Mouse (Mus musculus) intestine, embryonic 16.5 days (tissue): Measurements from ENCODE around the gene Prrxl1. TPM values are rescaled to one million over a fixed set of nuclear protein-coding genes. Genes with fewer than 3 reads are reported as not detected.

ENCODE experiments used
- ATAC-seq: fragments of 200-750 bp; cut with Nextera tagmentation; 2 replicates; pipeline ENCODE4 v1.8.0; 2017; ENCODE audit warnings: moderate TSS enrichment, moderate library complexity
- H3K27ac ChIP-seq: fragments of 300-500 bp; sonication (generic); 2 replicates; pipeline ENCODE4 v1.5.1; 2014; ENCODE audit warnings: mild to moderate bottlenecking, low read length
- H3K27me3 ChIP-seq: fragments of 300-500 bp; sonication (generic); replicated peaks from 2 replicates; pipeline ENCODE4 v1.6.1; 2014; ENCODE audit warnings: low read length, control low read depth, mixed read lengths; ENCODE audit not compliant: control insufficient read depth, insufficient read depth
- H3K36me3 ChIP-seq: fragments of 300-500 bp; sonication (generic); 2 replicates; pipeline ENCODE4 v1.6.1; 2014; ENCODE audit warnings: low read length, control low read depth; ENCODE audit not compliant: control insufficient read depth, insufficient read depth
- H3K4me1 ChIP-seq: fragments of 300-500 bp; sonication (generic); 2 replicates; pipeline ENCODE4 v1.6.1; 2014; ENCODE audit warnings: low read length, control low read depth, mixed read lengths; ENCODE audit not compliant: control insufficient read depth, insufficient read depth
- H3K4me2 ChIP-seq: fragments of 300-500 bp; sonication (generic); 2 replicates; pipeline ENCODE4 v1.6.1; 2014; ENCODE audit warnings: low read depth, low read length, control low read depth
- H3K4me3 ChIP-seq: fragments of 300-500 bp; sonication (generic); 2 replicates; pipeline ENCODE4 v1.5.1; 2014; ENCODE audit warnings: mild to moderate bottlenecking, low read length
- H3K9ac ChIP-seq: fragments of 300-500 bp; sonication (generic); 2 replicates; pipeline ENCODE4 v1.6.1; 2014; ENCODE audit warnings: low read depth, low read length
- H3K9me3 ChIP-seq: fragments of 300-500 bp; sonication (generic); 2 replicates; pipeline ENCODE4 v1.6.1; 2016; ENCODE audit warnings: low read length, control low read depth; ENCODE audit not compliant: control insufficient read depth
- WGBS: fragments of 180-500 bp; shearing (Covaris S2); extraction: QIAGEN DNeasy Blood & Tissue Kit; methylation state at CpG from one replicate; pipeline ENCODE4 v1.1.7; 2014; 5-methylcytosine and 5-hydroxymethylcytosine counted together
- polyA plus RNA-seq: library from polyadenylated mRNA; unstranded; fragments of >200 nt; fragmentation: Nextera tagmentation; extraction: Ambion mirVana; gene quantifications from 2 replicates; pipeline ENCODE4 v1.2.1, GENCODE M21; 2015

Gene Prrxl1
- polyA plus RNA-seq, 1 experiment from 2014 or later: 0.84 TPM

- no peak overlapping the region for H3K4me3 ChIP-seq
- H3K27me3 ChIP-seq: no peaks in the 10 kb centered on the region
- WGBS: 85% methylated on average over 2 of the region's 2 CpGs
- no peak overlapping the region for H3K9ac ChIP-seq
- H3K36me3 ChIP-seq: no peaks in the 10 kb centered on the region
- no peaks in the 10 kb centered on the region for H3K4me1 ChIP-seq
- no peak overlapping the region for H3K4me2 ChIP-seq
- no peak for ATAC-seq
- no peaks in the 10 kb centered on the region for H3K9me3 ChIP-seq
- no peak overlapping the region for H3K27ac ChIP-seq
These were observed 97.1 kb downstream of the Prrxl1 start for GRCm38 (mm10) chr14:32696344-32696743.

GRCm38 (mm10) chr14:32697774-32698173 is 98.6 kb downstream of the Prrxl1 start:
- no peak overlapping the region for H3K27ac ChIP-seq
- no peaks in the 10 kb centered on the region for H3K4me1 ChIP-seq
- WGBS: 84% methylated on average over 8 of the region's 8 CpGs
- H3K4me2 ChIP-seq: no peak overlapping the region
- no peaks in the 10 kb centered on the region for H3K9me3 ChIP-seq
- no peak for ATAC-seq
- no peak overlapping the region for H3K9ac ChIP-seq
- H3K27me3 ChIP-seq: no peaks in the 10 kb centered on the region
- H3K36me3 ChIP-seq: no peaks in the 10 kb centered on the region
- H3K4me3 ChIP-seq: no peak overlapping the region

GRCm38 (mm10) chr14:32698556-32698955 is 99.3 kb downstream of the Prrxl1 start:
- ATAC-seq: no peak
- WGBS: 83% methylated on average over 3 of the region's 3 CpGs
- H3K27ac ChIP-seq: no peak overlapping the region
- H3K27me3 ChIP-seq: no peaks in the 10 kb centered on the region
- H3K4me2 ChIP-seq: no peak overlapping the region
- H3K4me1 ChIP-seq: no peaks in the 10 kb centered on the region
- no peak overlapping the region for H3K4me3 ChIP-seq
- H3K9me3 ChIP-seq: no peaks in the 10 kb centered on the region
- H3K9ac ChIP-seq: no peak overlapping the region
- no peaks in the 10 kb centered on the region for H3K36me3 ChIP-seq

Other genes starting within 250 kb of the Prrxl1 start
- not detected in 2 replicates for gene 1700024G13Rik, start 211.0 kb upstream of the Prrxl1 start, polyA plus RNA-seq
- gene Slc18a3, start 134.6 kb upstream of the Prrxl1 start, polyA plus RNA-seq: 7.5 and 8.6 TPM in 2 replicates
- 1.4 and 1.5 TPM in 2 replicates for gene Chat, start 133.4 kb upstream of the Prrxl1 start, polyA plus RNA-seq
- gene Ercc6, start 85.9 kb upstream of the Prrxl1 start, polyA plus RNA-seq: 11.7 and 13.9 TPM in 2 replicates
- gene 3425401B19Rik, start 85.9 kb downstream of the Prrxl1 start, polyA plus RNA-seq: 0.10 TPM in 2 replicates
- gene Tmem273, start 186.6 kb downstream of the Prrxl1 start, polyA plus RNA-seq: 2.2 and 2.5 TPM in 2 replicates
- 0.10 TPM in 2 replicates for gene Fam170b, start 234.6 kb downstream of the Prrxl1 start, polyA plus RNA-seq